Mouse (Mus musculus) embryonic fibroblast, embryonic 13.5 days (primary cell): Measurements from ENCODE around the gene Id3.
A peak's percentile ranks its signal among the peaks of the same experiment; 100 is the strongest.

Experiments used
- CTCF ChIP-seq: IDR thresholded peaks from 2 replicates; pipeline ENCODE4 v1.5.1; 2011; ENCODE audit warnings: mild to moderate bottlenecking, control low read depth, low read length, moderate library complexity, borderline replicate concordance; ENCODE audit not compliant: insufficient read depth
- POLR2A ChIP-seq: IDR thresholded peaks from 2 replicates; pipeline ENCODE4 v1.6.1; 2011; ENCODE audit warnings: low read depth, mild to moderate bottlenecking, control low read depth, low read length, moderate library complexity

DNA sequence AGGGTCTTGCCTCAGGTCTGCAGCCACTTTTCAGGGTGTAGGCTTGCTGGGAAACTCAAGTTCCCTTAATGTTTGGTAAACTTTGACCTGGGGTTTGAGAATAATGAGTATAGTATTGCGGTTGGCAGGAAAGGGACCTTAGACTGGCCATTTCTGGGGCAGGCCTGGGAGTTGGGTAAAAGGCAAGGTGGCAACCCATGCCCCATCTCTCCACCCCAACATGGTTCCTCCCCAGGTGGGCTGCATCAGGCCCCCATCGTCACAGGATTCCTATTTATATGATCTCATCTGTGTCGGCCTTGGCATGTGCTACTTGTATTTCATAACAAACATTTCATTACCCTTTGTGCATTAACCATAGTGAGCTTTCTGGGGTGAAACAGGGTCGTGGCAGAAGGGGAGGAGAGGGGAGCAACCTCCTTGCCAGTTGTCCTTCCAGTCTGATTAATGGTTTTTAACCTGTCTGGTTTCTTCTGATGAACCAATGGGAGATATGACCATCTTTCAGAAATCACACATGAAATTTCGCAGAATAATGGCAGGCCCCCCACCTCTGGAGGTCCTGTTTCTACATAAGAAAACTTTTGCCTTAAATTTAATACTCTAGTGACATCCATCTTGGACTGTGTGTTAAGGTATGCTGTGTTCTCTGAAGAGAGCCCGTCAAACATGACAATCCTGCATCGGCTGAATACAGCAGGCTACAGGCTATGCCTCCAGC lies 2.9 kb downstream of the Id3 start:
- TF ChIP-seq CTCF, result no peak
- TF ChIP-seq POLR2A, result peak; percentile 76
